Mouse (Mus musculus) right cerebral cortex, postnatal 36 days (tissue): ENCODE data around the gene Sirt6.
"Not testable (repeated sequence)": the region's sequence is repeated elsewhere in the genome, so short reads cannot be mapped to it uniquely, and the experiment has no call there.

Experiments used
- DNase-seq, 2 experiments: peaks; one replicate each; pipeline ENCODE4 v3.0.0; 2022; ENCODE audit warnings: low spot score in 2 of 2, mixed read lengths in 1 of 2

Sirt6 gene

GRCm38 (mm10) chr10:81626994-81627835, at the start of gene Sirt6:
Gene Sirt6, minus strand, starts transcription at chr10:81627797.
- DNase-seq, result peak; percentile 89 to 94

GRCm38 (mm10) chr10:81656174-81656573, 28.6 kb upstream of the Sirt6 start:
- DNase-seq, result no peak

- DNase-seq, result no peak
Measured at GRCm38 (mm10) chr10:81655178-81655577, 27.6 kb upstream of the Sirt6 start.

- DNase-seq, result peak; percentile 74 to 81
Measured at GRCm38 (mm10) chr10:81648803-81649775, 21.5 kb upstream of the Sirt6 start, which contains the start of gene Gm10778. Gene Gm10778, plus strand, starts transcription at chr10:81649059.

GRCm38 (mm10) chr10:81646015-81646555, 18.5 kb upstream of the Sirt6 start:
- peak in 1 of 2 experiments; percentile 1 for DNase-seq

- peak in 1 of 2 experiments; percentile 0 for DNase-seq
Measured at GRCm38 (mm10) chr10:81645391-81645790, 17.8 kb upstream of the Sirt6 start.

GRCm38 (mm10) chr10:81644716-81645115, 17.1 kb upstream of the Sirt6 start:
- peak in 1 of 2 experiments; percentile 1 for DNase-seq

GRCm38 (mm10) chr10:81644162-81644561, 16.6 kb upstream of the Sirt6 start:
- DNase-seq, result no peak

GRCm38 (mm10) chr10:81643449-81644055, 16.0 kb upstream of the Sirt6 start:
- DNase-seq, result peak; percentile 93 to 94

- no peak for DNase-seq
Measured at GRCm38 (mm10) chr10:81642648-81643448, 15.3 kb upstream of the Sirt6 start.

- DNase-seq, result no peak
Measured at GRCm38 (mm10) chr10:81641978-81642647, 14.5 kb upstream of the Sirt6 start.

- DNase-seq, result no peak
Measured at GRCm38 (mm10) chr10:81641566-81641965, 14.0 kb upstream of the Sirt6 start.

- not testable (repeated sequence) for DNase-seq
Measured at GRCm38 (mm10) chr10:81640825-81641224, 13.2 kb upstream of the Sirt6 start.

- no peak for DNase-seq
Measured at GRCm38 (mm10) chr10:81638101-81638500, 10.5 kb upstream of the Sirt6 start.

- no peak for DNase-seq
Measured at GRCm38 (mm10) chr10:81636338-81636737, 8.7 kb upstream of the Sirt6 start.

GRCm38 (mm10) chr10:81633253-81634099, 5.9 kb upstream of the Sirt6 start:
- DNase-seq, result peak; percentile 81 to 82

- no peak for DNase-seq
Measured at GRCm38 (mm10) chr10:81628390-81628789, 793 bp upstream of the Sirt6 start, which contains the start of gene Ankrd24. Gene Ankrd24, plus strand, starts transcription at chr10:81628540.

GRCm38 (mm10) chr10:81627836-81628220, 231 bp upstream of the Sirt6 start:
- DNase-seq, result no peak
